Mouse (Mus musculus) right cerebral cortex, postnatal 4 days (tissue): ENCODE results near the gene Pigs.

Experiments used
- DNase-seq: peaks from one replicate; pipeline ENCODE4 v3.0.0-alpha.2; 2022

The Pigs gene

GRCm38 (mm10) chr11:78327634-78328511, at the start of gene Pigs:
Gene Pigs (plus strand): TSS chr11:78328415.
- DNase-seq = peak; percentile 93

GRCm38 (mm10) chr11:78278853-78279252, 49.4 kb upstream of the Pigs start:
- no peak for DNase-seq

- DNase-seq = no peak
These were observed 48.6 kb upstream of the Pigs start for GRCm38 (mm10) chr11:78279586-78279985.

- DNase-seq = no peak
These were observed 39.0 kb upstream of the Pigs start for GRCm38 (mm10) chr11:78289146-78289763.

- DNase-seq = no peak
These were observed 37.6 kb upstream of the Pigs start, which contains the start of gene BC030499 for GRCm38 (mm10) chr11:78290654-78291053. Gene BC030499 (plus strand): TSS chr11:78290841.

GRCm38 (mm10) chr11:78294585-78294984, 33.6 kb upstream of the Pigs start:
- DNase-seq = no peak

- no peak for DNase-seq
These were observed 27.3 kb upstream of the Pigs start for GRCm38 (mm10) chr11:78300917-78301316.

GRCm38 (mm10) chr11:78301357-78302084, 26.7 kb upstream of the Pigs start, which contains the start of gene Spag5:
Gene Spag5 (plus strand): TSS chr11:78301529.
- DNase-seq = peak; percentile 82

GRCm38 (mm10) chr11:78305272-78305671, 22.9 kb upstream of the Pigs start:
- DNase-seq = no peak

- DNase-seq = no peak
These were observed 17.2 kb upstream of the Pigs start for GRCm38 (mm10) chr11:78310861-78311511.

GRCm38 (mm10) chr11:78313662-78314061, 14.6 kb upstream of the Pigs start:
- no peak for DNase-seq

- no peak for DNase-seq
These were observed 9.8 kb upstream of the Pigs start for GRCm38 (mm10) chr11:78318411-78318810.

- DNase-seq = no peak
These were observed 6.0 kb upstream of the Pigs start for GRCm38 (mm10) chr11:78322076-78322831.

- peak; percentile 60 for DNase-seq
These were observed 5.4 kb upstream of the Pigs start, which contains the start of gene Aldoc for GRCm38 (mm10) chr11:78322860-78323259. Gene Aldoc (plus strand): TSS chr11:78322968.

- DNase-seq = peak; percentile 53
These were observed 4.0 kb upstream of the Pigs start for GRCm38 (mm10) chr11:78324000-78324785.

- no peak for DNase-seq
These were observed 3.2 kb upstream of the Pigs start for GRCm38 (mm10) chr11:78324965-78325364.

- DNase-seq = no peak
These were observed 1.0 kb upstream of the Pigs start for GRCm38 (mm10) chr11:78327215-78327614.

- no peak for DNase-seq
These were observed 369 bp downstream of the Pigs start for GRCm38 (mm10) chr11:78328512-78329056.

GRCm38 (mm10) chr11:78332676-78333075, 4.5 kb downstream of the Pigs start:
- no peak for DNase-seq

GRCm38 (mm10) chr11:78333992-78334391, 5.8 kb downstream of the Pigs start:
- no peak for DNase-seq

GRCm38 (mm10) chr11:78337040-78337439, 8.8 kb downstream of the Pigs start:
- DNase-seq = no peak
